ENCODE assay signal across 1 mouse cellular context in genomic region chr15:8443168-8443925, GRCm38 (mm10).
TF ChIP-seq lines count a peak whose summit lies in the region.

No protein-coding gene starts in this region.

TF ChIP-seq in CH12.LX, 34 proteins besides CTCF, POLR2A, EP300 and RAD21 (continued from another document):
- TF ChIP-seq ZKSCAN1 (IDR thresholded peaks at IDR 0.05; ENCODE audit: borderline replicate concordance, low read depth, low read length) (no peak), MEF2A (IDR thresholded peaks at IDR 0.05; ENCODE audit: borderline replicate concordance, low read depth, low read length) (no peak), CHD1 (IDR thresholded peaks at IDR 0.05; ENCODE audit: low read depth, low read length) (peak; percentile 56; the same call in 1 of the 2 replicates), ELF1 (IDR thresholded peaks at IDR 0.05; ENCODE audit: low read depth, low read length) (no peak), HCFC1 (IDR thresholded peaks at IDR 0.05; ENCODE audit: low read depth, low read length) (no peak; the same call in 1 of the 2 replicates), JUN (IDR thresholded peaks at IDR 0.05; ENCODE audit: insufficient read depth, low read depth, low read length) (no peak), NRF1 (IDR thresholded peaks at IDR 0.05; ENCODE audit: low read depth, low read length) (no peak), KAT2A (IDR thresholded peaks at IDR 0.05; ENCODE audit: insufficient replicate concordance, low read length) (0 out of 2 replicates have a peak, but pooled peaks have one; percentile 17), JUND (conservative IDR thresholded peaks at IDR 0.05; ENCODE audit: low read depth, low read length) (no peak), USF1 (IDR thresholded peaks at IDR 0.05; ENCODE audit: low read depth, low read length) (no peak), IRF4 (IDR thresholded peaks at IDR 0.05; ENCODE audit: low read depth, low read length) (no peak), GABPA (IDR thresholded peaks at IDR 0.05; ENCODE audit: insufficient replicate concordance, low read depth, low read length) (no peak), MAX (IDR thresholded peaks at IDR 0.05; ENCODE audit: low read length) (no peak), SMC3 (IDR thresholded peaks at IDR 0.05; ENCODE audit: low read depth, low read length) (no peak), MXI1 (IDR thresholded peaks at IDR 0.05; ENCODE audit: low read depth, low read length) (peak; percentile 53; the same call in 1 of the 2 replicates), RCOR1 (conservative IDR thresholded peaks at IDR 0.05; ENCODE audit: low read depth, low read length) (no peak), ZNF384 (IDR thresholded peaks at IDR 0.05; ENCODE audit: low read depth, low read length) (no peak)
TF ChIP-seq in CH12.LX: peak in this region for 5.
